23 mouse cellular contexts compared by ENCODE assay signal in genomic region chr16:49877243-49877642, GRCm38 (mm10).
DNase-seq lines count a peak whose midpoint lies in the region; ATAC-seq and TF ChIP-seq lines count a peak whose summit lies in the region.
"Had no signal": no experiment of that assay in that cellular context is flagged by ENCODE, and none has a peak within 500 bp of the region (broad histone marks: within the 10 kb centered on the region; RNA-seq: fewer than 3 reads in every experiment).

No protein-coding gene starts in this region.

- H3K27ac ChIP-seq in liver, embryonic 11.5 days (ENCODE audit: low read depth, low read length) = no peak overlapping the region
- no peak overlapping the region for H3K27ac ChIP-seq in liver, postnatal 0 days (ENCODE audit: low read depth)
- H3K27ac ChIP-seq in liver, embryonic 13.5 days = 0 out of 2 replicates have a peak overlapping the region, but pooled peaks have one; percentile 40
- H3K27ac ChIP-seq in liver, embryonic 14.5 days = no peak overlapping the region
- H3K27ac ChIP-seq in heart, embryonic 11.5 days (ENCODE audit: low read depth, low read length) = no peak overlapping the region
- H3K27ac ChIP-seq: embryonic facial prominence, embryonic 13.5 days; embryonic facial prominence, embryonic 15.5 days; forebrain, embryonic 10.5 days; forebrain, embryonic 12.5 days had no signal

- ATAC-seq in liver, embryonic 11.5 days (replicated peaks; ENCODE audit: low FRiP score) = peak; percentile 54; the same call in 1 of the 2 replicates
- no peak for ATAC-seq in liver, postnatal 0 days
- ATAC-seq in liver, embryonic 13.5 days (ENCODE audit: low read depth) = peak; percentile 52
- ATAC-seq in liver, embryonic 14.5 days (ENCODE audit: insufficient read depth) = peak; percentile 22; the same call in 1 of the 2 replicates
- ATAC-seq in megakaryocyte-erythroid progenitor cell, adult 5-6 weeks (replicated peaks; ENCODE audit: low FRiP score, low TSS enrichment, poor library complexity, severe bottlenecking) = peak; percentile 44; the same call in 1 of the 2 replicates
- no peak for ATAC-seq in frontal cortex, adult (ENCODE audit: low TSS enrichment)
- no peak for ATAC-seq in heart, embryonic 11.5 days (replicated peaks; ENCODE audit: insufficient number of reproducible peaks, low FRiP score, low TSS enrichment)
- ATAC-seq: forebrain, embryonic 14.5 days had no signal

- no peak for TF ChIP-seq EP300 in liver, postnatal 0 days (IDR thresholded peaks at IDR 0.05; ENCODE audit: low read depth)
- peak; percentile 55 for TF ChIP-seq EP300 in liver, embryonic 14.5 days (IDR thresholded peaks at IDR 0.05; ENCODE audit: low read depth)

- no peaks in the 10 kb centered on the region for H3K9me3 ChIP-seq in liver, embryonic 11.5 days (ENCODE audit: control insufficient read depth, low read length)
- H3K9me3 ChIP-seq in liver, postnatal 0 days (ENCODE audit: low read length) = no peaks in the 10 kb centered on the region
- no peaks in the 10 kb centered on the region for H3K9me3 ChIP-seq in liver, embryonic 13.5 days (replicated peaks)
- no peaks in the 10 kb centered on the region for H3K9me3 ChIP-seq in liver, embryonic 14.5 days (ENCODE audit: control insufficient read depth, low read length)
- no peaks in the 10 kb centered on the region for H3K9me3 ChIP-seq in heart, embryonic 11.5 days (replicated peaks; ENCODE audit: control insufficient read depth, low read length)
- H3K9me3 ChIP-seq: embryonic facial prominence, embryonic 13.5 days; embryonic facial prominence, embryonic 15.5 days; forebrain, embryonic 10.5 days; forebrain, embryonic 12.5 days had no signal

- no peaks in the 10 kb centered on the region for H3K27me3 ChIP-seq in liver, embryonic 11.5 days (replicated peaks; ENCODE audit: control insufficient read depth, insufficient read depth, low read length)
- H3K27me3 ChIP-seq in liver, postnatal 0 days (ENCODE audit: insufficient read depth, low read length) = no peaks in the 10 kb centered on the region
- H3K27me3 ChIP-seq in liver, embryonic 13.5 days = no peaks in the 10 kb centered on the region
- H3K27me3 ChIP-seq in liver, embryonic 14.5 days (ENCODE audit: control insufficient read depth, insufficient read depth, low read length) = no peaks in the 10 kb centered on the region
- no peaks in the 10 kb centered on the region for H3K27me3 ChIP-seq in heart, embryonic 11.5 days (ENCODE audit: control insufficient read depth, insufficient read depth, low read length)
- H3K27me3 ChIP-seq: embryonic facial prominence, embryonic 13.5 days; embryonic facial prominence, embryonic 15.5 days; forebrain, embryonic 12.5 days had no signal

- no peak for DNase-seq in liver, embryonic 11.5 days (ENCODE audit: low spot score)
- no peak for DNase-seq in liver, postnatal 0 days
- DNase-seq in liver, embryonic 13.5 days = no peak
- no peak for DNase-seq in liver, embryonic 14.5 days (ENCODE audit: low read depth in 3 of 3, low spot score in 3 of 3)
- DNase-seq: adrenal gland, adult 2 months; adrenal gland, postnatal 10 days; adrenal gland, postnatal 25 days; cerebellum, adult 11 months; cerebellum, adult 18-20 months; cerebellum, adult 8-10 months; cerebellum, adult 9-11 months; cerebellum, postnatal 14 days; cerebellum, postnatal 36 days; embryo, embryonic 11 days had no signal

- H3K4me2 ChIP-seq in liver, embryonic 11.5 days = no peak overlapping the region
- H3K4me2 ChIP-seq in liver, postnatal 0 days (ENCODE audit: low read depth, low read length) = no peak overlapping the region
- H3K4me2 ChIP-seq in liver, embryonic 13.5 days = 0 out of 2 replicates have a peak overlapping the region, but pooled peaks have one; percentile 21
- peak overlapping the region; percentile 20 for H3K4me2 ChIP-seq in liver, embryonic 14.5 days (ENCODE audit: low read depth)
- H3K4me2 ChIP-seq in heart, embryonic 11.5 days = no peak overlapping the region
- H3K4me2 ChIP-seq: embryonic facial prominence, embryonic 13.5 days; embryonic facial prominence, embryonic 15.5 days; forebrain, embryonic 12.5 days had no signal

- 72% methylated on average over 9 of the region's 9 CpGs for WGBS in liver, embryonic 11.5 days
- WGBS in liver, postnatal 0 days (ENCODE audit: insufficient replicate concordance) = 66% methylated on average over 9 of the region's 9 CpGs
- 48% methylated on average over 9 of the region's 9 CpGs for WGBS in liver, embryonic 13.5 days (ENCODE audit: insufficient replicate concordance)
- 35% methylated on average over 9 of the region's 9 CpGs for WGBS in liver, embryonic 14.5 days (ENCODE audit: insufficient replicate concordance)
- WGBS in heart, embryonic 11.5 days (ENCODE audit: insufficient replicate concordance) = 83% methylated on average over 9 of the region's 9 CpGs

- H3K4me1 ChIP-seq in liver, embryonic 11.5 days (replicated peaks; ENCODE audit: control insufficient read depth, insufficient read depth, low read length) = peaks cover 23% of the 10 kb centered on the region
- H3K4me1 ChIP-seq in liver, postnatal 0 days (ENCODE audit: insufficient read depth) = peaks cover 20% of the 10 kb centered on the region
- peaks cover 86% of the 10 kb centered on the region for H3K4me1 ChIP-seq in liver, embryonic 13.5 days (replicated peaks)
- peaks cover 30 to 36% of the 10 kb centered on the region in 2 experiments for H3K4me1 ChIP-seq in liver, embryonic 14.5 days (replicated peaks; ENCODE audit: control insufficient read depth in 2 of 2, insufficient read depth in 2 of 2, low read length in 1 of 2)
- no peaks in the 10 kb centered on the region for H3K4me1 ChIP-seq in heart, embryonic 11.5 days (ENCODE audit: control insufficient read depth, insufficient read depth, low read length)
- H3K4me1 ChIP-seq: embryonic facial prominence, embryonic 13.5 days; embryonic facial prominence, embryonic 15.5 days; forebrain, embryonic 10.5 days; forebrain, embryonic 12.5 days had no signal

- H3K9ac ChIP-seq in liver, embryonic 11.5 days (ENCODE audit: low read depth, low read length) = no peak overlapping the region
- no peak overlapping the region for H3K9ac ChIP-seq in liver, postnatal 0 days (replicated peaks)
- no peak overlapping the region for H3K9ac ChIP-seq in liver, embryonic 13.5 days
- H3K9ac ChIP-seq in liver, embryonic 14.5 days (replicated peaks) = no peak overlapping the region
- no peak overlapping the region for H3K9ac ChIP-seq in heart, embryonic 11.5 days (ENCODE audit: low read depth, low read length)
- H3K9ac ChIP-seq: embryonic facial prominence, embryonic 13.5 days; embryonic facial prominence, embryonic 15.5 days; forebrain, embryonic 12.5 days had no signal

- no peak overlapping the region for H3K4me3 ChIP-seq in liver, embryonic 11.5 days (ENCODE audit: low read depth, low read length)
- no peak overlapping the region for H3K4me3 ChIP-seq in liver, postnatal 0 days (ENCODE audit: low read depth, low read length)
- H3K4me3 ChIP-seq in liver, embryonic 13.5 days (replicated peaks) = no peak overlapping the region
- H3K4me3 ChIP-seq in liver, embryonic 14.5 days (ENCODE audit: insufficient read depth in 1 of 2, low read depth in 2 of 2, low read length in 2 of 2) = no peak overlapping the region
- H3K4me3 ChIP-seq in heart, embryonic 11.5 days (ENCODE audit: low read depth, low read length) = no peak overlapping the region
- H3K4me3 ChIP-seq: embryonic facial prominence, embryonic 13.5 days; embryonic facial prominence, embryonic 15.5 days; erythroblast, embryonic 14.5 days; forebrain, embryonic 10.5 days; forebrain, embryonic 12.5 days had no signal

- no peak for TF ChIP-seq CTCF in liver, postnatal 0 days (IDR thresholded peaks at IDR 0.05; ENCODE audit: low read depth)
- TF ChIP-seq CTCF in liver, embryonic 14.5 days (IDR thresholded peaks at IDR 0.05; ENCODE audit: low read depth) = no peak

- no peaks in the 10 kb centered on the region; the same call in 1 of the 2 replicates for H3K36me3 ChIP-seq in liver, embryonic 11.5 days (ENCODE audit: control insufficient read depth, insufficient read depth, low read length)
- peaks cover 67% of the 10 kb centered on the region for H3K36me3 ChIP-seq in liver, postnatal 0 days (replicated peaks; ENCODE audit: insufficient read depth, low read length)
- peaks cover 77% of the 10 kb centered on the region for H3K36me3 ChIP-seq in liver, embryonic 13.5 days
- peaks cover 74% of the 10 kb centered on the region for H3K36me3 ChIP-seq in liver, embryonic 14.5 days (replicated peaks; ENCODE audit: control insufficient read depth, insufficient read depth, low read depth)
- no peaks in the 10 kb centered on the region for H3K36me3 ChIP-seq in heart, embryonic 11.5 days (ENCODE audit: control insufficient read depth, insufficient read depth, low read length)
- H3K36me3 ChIP-seq: embryonic facial prominence, embryonic 13.5 days; embryonic facial prominence, embryonic 15.5 days; forebrain, embryonic 10.5 days; forebrain, embryonic 12.5 days had no signal

Comparison
In these comparisons a context has a peak if more than half of its experiments do, and no peak if none do; other contexts are left out.
1. ATAC-seq: peak in liver, embryonic 11.5 days (single experiment), liver, embryonic 13.5 days (single experiment), liver, embryonic 14.5 days (single experiment) and megakaryocyte-erythroid progenitor cell, adult 5-6 weeks (single experiment); none in liver, postnatal 0 days (single experiment), frontal cortex, adult (single experiment) and heart, embryonic 11.5 days (single experiment).
2. H3K4me2 ChIP-seq: peak in liver, embryonic 13.5 days (single experiment) and liver, embryonic 14.5 days (single experiment); none in liver, embryonic 11.5 days (single experiment), liver, postnatal 0 days (single experiment) and heart, embryonic 11.5 days (single experiment).